Comparison of ENCODE assay signal across 9 mouse cellular contexts in genomic region chr9:48707134-48707823, GRCm38 (mm10).
DNase-seq lines count a peak whose midpoint lies in the region; ATAC-seq lines count a peak whose summit lies in the region.
"Had no signal": no experiment of that assay in that cellular context is flagged by ENCODE, and none has a peak within 500 bp of the region (broad histone marks: within the 10 kb centered on the region; RNA-seq: fewer than 3 reads in every experiment).

No protein-coding gene starts in this region.

- H3K9me3 ChIP-seq in hindbrain, embryonic 16.5 days (ENCODE audit: control insufficient read depth, low read length): no peaks in the 10 kb centered on the region
- H3K9me3 ChIP-seq in hindbrain, embryonic 13.5 days: no peaks in the 10 kb centered on the region
- H3K9me3 ChIP-seq: midbrain, embryonic 12.5 days had no signal

- H3K4me2 ChIP-seq in hindbrain, embryonic 16.5 days (ENCODE audit: low read length): no peak overlapping the region; the same call in 1 of the 2 replicates
- H3K4me2 ChIP-seq in hindbrain, embryonic 13.5 days: no peak overlapping the region
- H3K4me2 ChIP-seq: midbrain, embryonic 12.5 days had no signal

- 51% methylated on average over 14 of the region's 14 CpGs for WGBS in hindbrain, embryonic 16.5 days
- 64% methylated on average over 14 of the region's 14 CpGs for WGBS in hindbrain, embryonic 13.5 days

- no peaks in the 10 kb centered on the region for H3K36me3 ChIP-seq in hindbrain, embryonic 16.5 days (ENCODE audit: control insufficient read depth, insufficient read depth, low read length)
- H3K36me3 ChIP-seq in hindbrain, embryonic 13.5 days: no peaks in the 10 kb centered on the region
- H3K36me3 ChIP-seq: midbrain, embryonic 12.5 days had no signal

- no peak overlapping the region for H3K4me3 ChIP-seq in hindbrain, embryonic 16.5 days (ENCODE audit: low read length)
- no peak overlapping the region for H3K4me3 ChIP-seq in hindbrain, embryonic 13.5 days
- H3K4me3 ChIP-seq: midbrain, embryonic 12.5 days had no signal

- H3K9ac ChIP-seq in hindbrain, embryonic 16.5 days (ENCODE audit: low read depth, low read length): no peak overlapping the region
- no peak overlapping the region for H3K9ac ChIP-seq in hindbrain, embryonic 13.5 days
- H3K9ac ChIP-seq: midbrain, embryonic 12.5 days had no signal

- no peaks in the 10 kb centered on the region for H3K27me3 ChIP-seq in hindbrain, embryonic 16.5 days (replicated peaks; ENCODE audit: control insufficient read depth, insufficient read depth, low read length)
- no peaks in the 10 kb centered on the region for H3K27me3 ChIP-seq in hindbrain, embryonic 13.5 days
- H3K27me3 ChIP-seq: midbrain, embryonic 12.5 days had no signal

- ATAC-seq in hindbrain, embryonic 16.5 days: peak; percentile 30; the same call in 1 of the 2 replicates
- ATAC-seq in hindbrain, embryonic 13.5 days (ENCODE audit: low FRiP score): no peak

- no peak overlapping the region for H3K27ac ChIP-seq in hindbrain, embryonic 16.5 days (ENCODE audit: low read depth, low read length)
- no peak overlapping the region for H3K27ac ChIP-seq in hindbrain, embryonic 13.5 days
- H3K27ac ChIP-seq: midbrain, embryonic 12.5 days had no signal

- H3K4me1 ChIP-seq in hindbrain, embryonic 16.5 days (ENCODE audit: control insufficient read depth, insufficient read depth, low read depth, low read length): peaks cover 17% of the 10 kb centered on the region
- H3K4me1 ChIP-seq in hindbrain, embryonic 13.5 days (replicated peaks): peaks cover 30% of the 10 kb centered on the region

- DNase-seq in NIH3T3 (ENCODE audit: low read depth) (peak; percentile 74), MN1 (ENCODE audit: low spot score) (no peak)
- peak; percentile 76 for DNase-seq in heart, adult 8-10 months (ENCODE audit: low spot score)
- DNase-seq in lung, postnatal 36 days: peak; percentile 73
- no peak for DNase-seq in ovary, postnatal 36 days (ENCODE audit: low spot score)
- no peak for DNase-seq in spleen, adult 12 weeks (ENCODE audit: low spot score)

Comparison
In these comparisons a context has a peak if more than half of its experiments do, and no peak if none do; other contexts are left out.
1. DNase-seq: peak in NIH3T3 (single experiment), heart, adult 8-10 months (single experiment) and lung, postnatal 36 days (single experiment); none in MN1 (single experiment), ovary, postnatal 36 days (single experiment) and spleen, adult 12 weeks (single experiment).